ENCODE assay signal across 12 mouse cellular contexts in genomic region chr7:100381161-100381560, GRCm38 (mm10).
"Had no signal": no experiment of that assay in that cellular context is flagged by ENCODE, and none has a peak within 500 bp of the region (broad histone marks: within the 10 kb centered on the region; RNA-seq: fewer than 3 reads in every experiment).

No protein-coding gene starts in this region.

- H3K9me3 ChIP-seq: limb, embryonic 13.5 days; stomach, embryonic 15.5 days had no signal

- H3K27ac ChIP-seq: layer of hippocampus, adult 2 months; limb, embryonic 13.5 days; liver, embryonic 14.5 days; stomach, embryonic 15.5 days had no signal

- H3K4me1 ChIP-seq: limb, embryonic 13.5 days; stomach, embryonic 15.5 days had no signal

- DNase-seq: left cerebral cortex, postnatal 4 days; lung, adult 18-20 months; lung, postnatal 36 days; right cerebral cortex, postnatal 4 days; thymus, postnatal 4 days had no signal

- H3K4me2 ChIP-seq: limb, embryonic 13.5 days; stomach, embryonic 15.5 days had no signal

- ATAC-seq: hindbrain, embryonic 16.5 days; intestine, postnatal 0 days; lung, postnatal 0 days had no signal

- H3K9ac ChIP-seq: limb, embryonic 13.5 days; liver, embryonic 14.5 days; stomach, embryonic 15.5 days had no signal

- H3K27me3 ChIP-seq: limb, embryonic 13.5 days; stomach, embryonic 15.5 days had no signal

- H3K4me3 ChIP-seq: layer of hippocampus, adult 2 months; limb, embryonic 13.5 days; stomach, embryonic 15.5 days had no signal
